Mouse (Mus musculus) bone marrow macrophage, adult 2 months (primary cell): ENCODE measurements at regions not wholly inside any gene's neighbourhood (a gene's known extent, or its start where the extent isn't known, plus 50 kb on each side); places are given as distances from the start of the nearest gene placed in this dataset.

ENCODE experiments used
- CTCF ChIP-seq: IDR thresholded peaks from 2 replicates; pipeline ENCODE4 v1.5.1; 2012; ENCODE audit warnings: low read depth, mild to moderate bottlenecking, low read length, moderate library complexity
- POLR2A ChIP-seq: IDR thresholded peaks from 2 replicates; pipeline ENCODE4 v1.6.1; 2012; ENCODE audit warnings: mild to moderate bottlenecking, low read depth, low read length, borderline replicate concordance

DNA sequence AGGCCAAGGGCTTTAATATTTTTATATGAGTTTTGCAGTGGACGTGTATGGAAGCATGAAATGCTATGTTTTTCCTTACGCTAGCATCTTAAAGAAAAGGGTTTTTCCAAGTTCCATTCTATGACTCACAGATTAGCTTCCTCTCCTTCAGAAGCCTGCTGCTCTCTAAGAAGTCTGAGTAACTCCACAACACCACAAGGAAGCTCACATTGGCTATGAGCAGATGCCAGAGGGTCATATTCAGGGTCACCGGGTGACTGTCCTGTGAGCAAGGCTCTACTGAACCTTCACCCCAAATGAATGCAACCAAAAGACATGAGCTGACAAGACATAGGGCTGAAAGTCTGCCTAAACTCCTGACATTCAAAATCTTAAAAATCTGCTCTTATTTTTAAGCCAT, 157.6 kb upstream of the Btg1 start:
- TF ChIP-seq CTCF (no peak), POLR2A (no peak)
